Mouse (Mus musculus) ES-Bruce4 (cell line): ENCODE results near the gene Gstt1. TPM values are rescaled to one million over a fixed set of nuclear protein-coding genes. Genes with fewer than 3 reads are reported as not detected.
A peak's percentile ranks its signal among the peaks of the same experiment; 100 is the strongest.

Experiments used
- H3K27ac ChIP-seq: 2 replicates; pipeline ENCODE4 v1.5.1; 2012; ENCODE audit warnings: low read length, inconsistent platforms; ENCODE audit not compliant: insufficient read depth
- H3K27me3 ChIP-seq: 2 replicates; pipeline ENCODE4 v1.6.1; 2012; ENCODE audit warnings: mild to moderate bottlenecking, low read length, inconsistent platforms; ENCODE audit not compliant: control insufficient read depth, poor library complexity, insufficient read depth, severe bottlenecking
- H3K36me3 ChIP-seq: 2 replicates; pipeline ENCODE4 v1.6.1; 2012; ENCODE audit warnings: inconsistent platforms, mild to moderate bottlenecking, low read length, moderate library complexity; ENCODE audit not compliant: control insufficient read depth, poor library complexity, insufficient read depth, severe bottlenecking
- H3K4me1 ChIP-seq: one replicate; pipeline ENCODE4 v1.8.1; 2011; ENCODE audit warnings: low read length; ENCODE audit not compliant: control insufficient read depth, insufficient read depth
- H3K4me3 ChIP-seq: 2 replicates; pipeline ENCODE4 v1.5.1; 2011; ENCODE audit warnings: low read depth, mild to moderate bottlenecking, low read length
- H3K9ac ChIP-seq: 2 replicates; pipeline ENCODE4 v1.6.1; 2012; ENCODE audit warnings: low read depth, mild to moderate bottlenecking, inconsistent platforms; ENCODE audit not compliant: poor library complexity, severe bottlenecking
- H3K9me3 ChIP-seq: replicated peaks from 2 replicates; pipeline ENCODE4 v1.6.1; 2012; ENCODE audit warnings: mild to moderate bottlenecking, low read length, inconsistent platforms; ENCODE audit not compliant: control insufficient read depth, poor library complexity, insufficient read depth, severe bottlenecking
- CTCF ChIP-seq: IDR thresholded peaks from one replicate; pipeline ENCODE4 v1.8.1; 2011; ENCODE audit warnings: low read depth, low read length
- EP300 ChIP-seq: IDR thresholded peaks from 2 replicates; pipeline ENCODE4 v1.6.1; 2011; ENCODE audit warnings: low read depth, low read length; ENCODE audit not compliant: insufficient read depth
- POLR2A ChIP-seq: IDR thresholded peaks from one replicate; pipeline ENCODE4 v1.8.1; 2011; ENCODE audit warnings: low read length; ENCODE audit not compliant: insufficient read depth
- polyA plus RNA-seq: library from polyadenylated mRNA; stranded (reverse); fragments of >200 nt; gene quantifications from 2 replicates; pipeline ENCODE4 v1.2.4, GENCODE M21; 2011; ENCODE audit warnings: low read depth; ENCODE audit not compliant: missing spikeins, insufficient read depth, insufficient read length

The Gstt1 gene
- polyA plus RNA-seq, 1 experiment, result 9.5 TPM

DNA sequence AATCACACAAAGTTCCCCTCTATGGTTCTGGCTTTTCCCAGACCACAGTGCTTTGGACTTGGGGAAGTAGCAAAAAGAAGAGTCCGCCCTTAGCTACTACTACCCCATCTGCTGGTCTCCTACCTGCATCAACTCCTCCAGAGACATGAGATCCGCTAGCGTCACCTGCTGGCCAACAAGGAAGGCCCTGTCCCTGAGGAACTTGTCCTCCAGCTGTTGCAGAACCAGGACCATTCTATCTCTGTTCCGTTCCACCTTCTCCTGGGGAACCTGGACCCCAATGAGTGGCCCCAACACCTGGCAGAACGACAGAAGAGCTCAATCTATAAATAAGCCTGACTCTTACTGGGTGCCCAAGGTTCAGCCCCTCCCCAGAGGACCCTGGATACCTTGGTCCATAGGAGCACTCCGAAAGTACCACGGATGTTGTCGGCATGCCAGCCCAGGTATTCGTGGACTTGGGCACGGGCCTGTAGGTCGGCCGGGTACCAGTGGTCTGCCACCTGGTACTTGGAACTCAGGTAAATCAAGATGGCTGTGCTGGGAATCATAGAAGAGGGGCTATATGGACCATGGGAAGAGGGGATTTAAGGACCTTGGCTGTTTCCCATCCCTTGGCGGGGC lies 34.0 kb upstream of the Gstt1 start:
- Histone ChIP-seq H3K9me3 (no peaks in the 10 kb centered on the region), H3K4me1 (no peaks in the 10 kb centered on the region), H3K9ac (no peak overlapping the region), H3K4me3 (no peak overlapping the region), H3K27me3 (no peaks in the 10 kb centered on the region), H3K27ac (no peak overlapping the region), H3K36me3 (no peaks in the 10 kb centered on the region)
- TF ChIP-seq CTCF, result peak; percentile 100
- no peak for TF ChIP-seq POLR2A
- TF ChIP-seq EP300, result peak; percentile 61; the same call in 1 of the 2 replicates

DNA sequence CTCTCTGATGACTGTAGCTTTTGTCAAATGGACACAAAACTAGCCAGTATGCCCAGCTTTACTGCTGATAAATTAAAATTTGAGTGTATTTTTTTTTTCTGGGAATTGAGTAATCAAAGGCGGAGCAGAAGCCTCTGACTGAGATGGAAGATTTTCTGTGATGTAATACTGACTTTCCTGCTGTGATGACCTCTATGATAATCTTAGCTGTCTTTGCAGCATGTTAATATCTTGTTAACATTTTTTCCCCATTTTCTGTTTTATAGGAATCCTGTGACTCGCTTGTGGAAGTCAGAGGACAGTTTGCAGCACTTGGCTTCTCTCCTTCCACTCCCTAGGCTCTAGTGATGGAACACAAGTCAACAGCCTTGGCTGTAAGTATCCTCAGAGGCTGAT lies 31.9 kb upstream of the Gstt1 start:
- Histone ChIP-seq H3K27me3 (no peaks in the 10 kb centered on the region), H3K36me3 (no peaks in the 10 kb centered on the region), H3K4me3 (no peak overlapping the region), H3K9ac (no peak overlapping the region), H3K9me3 (no peaks in the 10 kb centered on the region), H3K27ac (no peak overlapping the region), H3K4me1 (no peaks in the 10 kb centered on the region)
- TF ChIP-seq EP300 (no peak), POLR2A (no peak), CTCF (no peak)

DNA sequence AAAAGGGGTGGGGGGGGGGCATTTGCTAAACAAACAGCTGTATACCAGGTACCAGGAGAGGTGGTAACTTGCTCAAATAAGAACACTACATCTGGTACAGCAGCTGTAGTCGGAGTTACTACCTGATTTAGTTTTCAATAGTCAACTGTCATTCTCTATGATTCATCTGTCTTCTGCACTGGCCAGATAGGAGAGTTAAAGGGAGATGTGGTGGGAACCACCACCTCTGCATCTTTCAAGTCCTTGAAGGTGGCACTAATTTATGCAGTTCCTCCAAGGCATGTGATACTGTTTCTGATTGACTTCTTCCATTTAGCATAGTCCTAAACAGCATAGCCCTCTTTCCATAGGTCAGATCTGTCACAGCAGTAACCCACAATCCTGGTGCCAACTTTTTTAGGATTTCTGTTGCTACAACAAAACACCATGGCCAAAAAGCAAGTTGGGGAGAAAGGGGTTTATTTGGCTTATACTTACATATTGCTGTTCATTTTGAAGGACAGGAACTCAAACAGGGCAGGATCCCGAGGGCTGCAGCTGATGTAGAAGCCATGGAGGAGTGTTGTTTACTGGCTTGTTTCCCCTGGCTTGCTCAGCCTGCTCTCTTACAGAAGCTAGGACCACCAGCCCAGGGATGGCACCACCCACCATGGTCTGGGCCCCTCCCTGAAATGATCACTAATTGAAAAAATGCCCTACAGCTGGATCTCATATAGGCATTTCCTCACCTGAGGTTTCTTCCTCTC lies 31.3 kb upstream of the Gstt1 start:
- TF ChIP-seq CTCF, result no peak
- TF ChIP-seq POLR2A, result no peak
- no peak for TF ChIP-seq EP300
- Histone ChIP-seq H3K9me3 (no peaks in the 10 kb centered on the region), H3K36me3 (no peaks in the 10 kb centered on the region), H3K9ac (no peak overlapping the region), H3K4me3 (no peak overlapping the region), H3K27ac (no peak overlapping the region), H3K27me3 (no peaks in the 10 kb centered on the region), H3K4me1 (no peaks in the 10 kb centered on the region)

DNA sequence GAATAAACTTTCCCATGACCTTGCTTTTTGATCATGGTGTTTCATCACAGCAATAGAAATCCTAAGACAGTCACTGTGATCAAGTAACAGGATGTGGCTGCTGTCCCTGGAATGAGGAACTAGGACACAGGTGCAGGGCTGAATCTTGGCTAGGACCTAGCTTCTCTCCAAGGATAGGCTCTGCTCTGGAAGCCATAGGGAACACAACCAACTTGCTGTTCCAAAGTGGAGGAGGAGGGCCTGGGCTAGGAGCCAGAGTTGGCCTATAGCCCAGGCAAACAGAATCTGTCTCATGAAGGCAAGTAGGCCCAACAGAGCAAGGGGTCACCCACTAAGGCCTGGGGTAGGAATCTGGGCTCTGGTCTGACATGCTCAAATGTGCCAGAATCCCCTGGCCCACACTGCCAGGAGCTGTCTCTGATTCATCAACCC lies 30.1 kb upstream of the Gstt1 start:
- Histone ChIP-seq H3K9ac (no peak overlapping the region), H3K4me1 (no peaks in the 10 kb centered on the region), H3K27ac (no peak overlapping the region), H3K27me3 (no peaks in the 10 kb centered on the region), H3K9me3 (no peaks in the 10 kb centered on the region), H3K4me3 (no peak overlapping the region), H3K36me3 (no peaks in the 10 kb centered on the region)
- TF ChIP-seq POLR2A (no peak), CTCF (no peak), EP300 (no peak)

DNA sequence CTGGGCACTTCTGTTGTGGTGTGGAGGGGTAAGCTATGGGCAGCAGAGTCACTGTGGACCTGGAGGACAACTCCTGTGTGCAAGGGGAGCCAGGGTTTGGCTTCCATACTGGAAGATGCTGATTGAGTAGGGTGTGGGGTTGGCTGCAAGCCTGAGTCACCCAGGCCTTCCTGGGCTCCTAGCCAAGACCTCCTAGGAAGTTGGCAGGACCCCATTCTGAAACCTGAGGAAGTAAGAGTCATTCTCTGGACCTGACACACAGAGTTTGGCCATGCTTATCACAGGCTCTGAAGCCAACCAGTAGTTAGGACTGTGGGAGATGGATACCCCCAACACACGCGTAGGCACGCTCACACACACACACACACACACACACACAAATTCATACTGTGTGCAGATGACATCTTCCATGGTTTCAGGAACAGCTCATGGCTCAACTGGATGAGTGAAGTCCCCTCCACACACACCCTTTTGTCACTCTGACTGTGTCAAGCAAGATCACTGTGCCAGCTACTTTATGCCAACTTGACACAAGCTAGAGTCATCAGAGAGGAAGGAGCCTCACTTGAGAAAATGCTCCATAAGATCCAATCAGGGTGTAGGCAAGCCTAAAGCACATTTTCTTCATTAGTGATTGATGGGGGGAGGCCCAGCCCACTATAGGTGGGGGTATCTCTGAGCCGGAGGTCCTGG lies 29.4 kb upstream of the Gstt1 start:
- Histone ChIP-seq H3K27me3 (no peaks in the 10 kb centered on the region), H3K27ac (no peak overlapping the region), H3K36me3 (no peaks in the 10 kb centered on the region), H3K9me3 (no peaks in the 10 kb centered on the region), H3K4me3 (no peak overlapping the region), H3K4me1 (no peaks in the 10 kb centered on the region), H3K9ac (no peak overlapping the region)
- no peak for TF ChIP-seq EP300

DNA sequence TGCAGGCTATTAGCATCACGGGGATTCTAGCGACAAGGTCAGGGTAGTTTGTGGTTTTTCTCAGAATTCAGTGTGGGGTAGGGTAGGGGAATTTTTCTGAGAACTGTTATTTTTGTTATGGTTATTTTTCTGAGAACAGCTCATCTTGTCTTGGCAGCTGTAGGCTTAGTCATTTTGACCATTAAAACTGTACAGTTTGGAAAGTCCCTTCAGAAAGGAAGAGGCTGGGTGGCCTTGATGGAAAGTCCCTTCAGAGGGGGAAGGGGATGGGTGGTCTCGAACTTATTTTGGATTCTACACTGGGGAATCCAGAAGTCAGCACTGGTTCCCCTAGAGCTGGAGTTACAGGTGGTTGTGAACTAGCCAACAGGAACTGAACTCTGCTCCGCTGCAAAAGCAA lies 26.1 kb upstream of the Gstt1 start:
- no peak overlapping the region for H3K27ac ChIP-seq
- H3K36me3 ChIP-seq, result no peaks in the 10 kb centered on the region
- no peaks in the 10 kb centered on the region for H3K4me1 ChIP-seq
- TF ChIP-seq CTCF, result no peak
- no peak for TF ChIP-seq EP300
- TF ChIP-seq POLR2A, result no peak
- no peak overlapping the region for H3K9ac ChIP-seq
- H3K27me3 ChIP-seq, result no peaks in the 10 kb centered on the region
- H3K4me3 ChIP-seq, result no peak overlapping the region
- no peaks in the 10 kb centered on the region for H3K9me3 ChIP-seq
